Mouse (Mus musculus) megakaryocyte, adult 5-6 weeks (primary cell): ENCODE measurements at regions not wholly inside any gene's neighbourhood (a gene's known extent, or its start where the extent isn't known, plus 50 kb on each side); places are given as distances from the start of the nearest gene placed in this dataset.

Experiments used
- ATAC-seq: 2 replicates; pipeline ENCODE4 v1.8.0; 2016; ENCODE audit warnings: mild to moderate bottlenecking, inconsistent platforms; ENCODE audit not compliant: poor library complexity, severe bottlenecking

- no peak for ATAC-seq
Observed at GRCm38 (mm10) chr2:51347086-51347485, 198.2 kb upstream of the Rnd3 start.

- ATAC-seq = no peak
Observed at GRCm38 (mm10) chr2:51342421-51342820, 193.5 kb upstream of the Rnd3 start.

GRCm38 (mm10) chr2:51334437-51334836 is 185.5 kb upstream of the Rnd3 start:
- no peak for ATAC-seq

- ATAC-seq = no peak
Observed at GRCm38 (mm10) chr2:51327081-51327480, 178.2 kb upstream of the Rnd3 start.

- no peak for ATAC-seq
Observed at GRCm38 (mm10) chr2:51321676-51322075, 172.8 kb upstream of the Rnd3 start.

- ATAC-seq = no peak
Observed at GRCm38 (mm10) chr2:51316452-51316851, 167.5 kb upstream of the Rnd3 start.

- no peak for ATAC-seq
Observed at GRCm38 (mm10) chr2:51313414-51313813, 164.5 kb upstream of the Rnd3 start.

GRCm38 (mm10) chr2:51306257-51306656 is 157.3 kb upstream of the Rnd3 start:
- ATAC-seq = no peak

- ATAC-seq = no peak
Observed at GRCm38 (mm10) chr2:51305411-51305810, 156.5 kb upstream of the Rnd3 start.

- no peak for ATAC-seq
Observed at GRCm38 (mm10) chr2:51304694-51305093, 155.8 kb upstream of the Rnd3 start.

GRCm38 (mm10) chr2:51290659-51291260 is 141.8 kb upstream of the Rnd3 start:
- ATAC-seq = no peak

- no peak for ATAC-seq
Observed at GRCm38 (mm10) chr2:51288678-51289077, 139.8 kb upstream of the Rnd3 start.

GRCm38 (mm10) chr2:51285632-51286031 is 136.7 kb upstream of the Rnd3 start:
- ATAC-seq = no peak

- ATAC-seq = peak; percentile 78; the same call in 1 of the 2 replicates
Observed at GRCm38 (mm10) chr2:51284781-51285225, 135.9 kb upstream of the Rnd3 start.

- no peak for ATAC-seq
Observed at GRCm38 (mm10) chr2:51279396-51280045, 130.6 kb upstream of the Rnd3 start.

- ATAC-seq = no peak
Observed at GRCm38 (mm10) chr2:51278824-51279223, 129.9 kb upstream of the Rnd3 start.

GRCm38 (mm10) chr2:51278356-51278755 is 129.4 kb upstream of the Rnd3 start:
- ATAC-seq = no peak

- no peak for ATAC-seq
Observed at GRCm38 (mm10) chr2:51276591-51276990, 127.7 kb upstream of the Rnd3 start.

- no peak for ATAC-seq
Observed at GRCm38 (mm10) chr2:51273300-51273699, 124.4 kb upstream of the Rnd3 start.

- ATAC-seq = peak; percentile 45
Observed at GRCm38 (mm10) chr2:51268532-51268931, 119.6 kb upstream of the Rnd3 start.

- no peak for ATAC-seq
Observed at GRCm38 (mm10) chr2:51267662-51268061, 118.8 kb upstream of the Rnd3 start.

- ATAC-seq = no peak
Observed at GRCm38 (mm10) chr2:51262506-51262905, 113.6 kb upstream of the Rnd3 start.

- ATAC-seq = no peak
Observed at GRCm38 (mm10) chr2:51250798-51251197, 101.9 kb upstream of the Rnd3 start.
